Mouse (Mus musculus) kidney, embryonic 14.5 days (tissue): ENCODE data around the gene Eif5. TPM values are rescaled to one million over a fixed set of nuclear protein-coding genes. Genes with fewer than 3 reads are reported as not detected.
A peak's percentile ranks its signal among the peaks of the same experiment; 100 is the strongest.
"Not testable (repeated sequence)": the region's sequence is repeated elsewhere in the genome, so short reads cannot be mapped to it uniquely, and the experiment has no call there.

ENCODE experiments used
- ATAC-seq: fragments of 200-750 bp; cut with Nextera tagmentation; 2 replicates; pipeline ENCODE4 v1.8.0; 2017; ENCODE audit warnings: moderate number of reproducible peaks, mild to moderate bottlenecking, moderate TSS enrichment, moderate library complexity; ENCODE audit not compliant: low FRiP score, low TSS enrichment
- H3K27ac ChIP-seq: fragments of 300-500 bp; sonication (generic); 2 replicates; pipeline ENCODE4 v1.5.1; 2014; ENCODE audit warnings: low read depth, mild to moderate bottlenecking, low read length, moderate library complexity, mixed read lengths
- H3K27me3 ChIP-seq: fragments of 300-500 bp; sonication (generic); 2 replicates; pipeline ENCODE4 v1.6.1; 2014; ENCODE audit warnings: mild to moderate bottlenecking, low read length; ENCODE audit not compliant: control insufficient read depth, insufficient read depth
- H3K36me3 ChIP-seq: fragments of 300-500 bp; sonication (generic); 2 replicates; pipeline ENCODE4 v1.6.1; 2014; ENCODE audit warnings: low read length, mixed read lengths; ENCODE audit not compliant: control insufficient read depth, insufficient read depth
- H3K4me1 ChIP-seq: fragments of 300-500 bp; sonication (generic); 2 replicates; pipeline ENCODE4 v1.6.1; 2014; ENCODE audit warnings: low read length, mixed read lengths; ENCODE audit not compliant: control insufficient read depth, insufficient read depth
- H3K4me2 ChIP-seq: fragments of 300-500 bp; sonication (generic); replicated peaks from 2 replicates; pipeline ENCODE4 v1.6.1; 2014; ENCODE audit warnings: low read depth, mild to moderate bottlenecking, low read length
- H3K4me3 ChIP-seq: fragments of 300-500 bp; sonication (generic); 2 replicates; pipeline ENCODE4 v1.5.1; 2014; ENCODE audit warnings: mild to moderate bottlenecking, low read length
- H3K9ac ChIP-seq: fragments of 300-500 bp; sonication (generic); 2 replicates; pipeline ENCODE4 v1.6.1; 2014; ENCODE audit warnings: low read depth, mild to moderate bottlenecking, low read length, moderate library complexity
- H3K9me3 ChIP-seq: fragments of 300-500 bp; sonication (generic); 2 replicates; pipeline ENCODE4 v1.6.1; 2016; ENCODE audit warnings: low read length; ENCODE audit not compliant: control insufficient read depth
- WGBS: fragments of 180-500 bp; shearing (Covaris S2); extraction: QIAGEN DNeasy Blood & Tissue Kit; methylation state at CpG from one replicate; pipeline ENCODE4 v1.1.7; 2014; 5-methylcytosine and 5-hydroxymethylcytosine counted together
- polyA plus RNA-seq: library from polyadenylated mRNA; unstranded; fragments of >200 nt; fragmentation: Nextera tagmentation; extraction: Ambion mirVana; gene quantifications from 2 replicates; pipeline ENCODE4 v1.2.1, GENCODE M21; 2014

The Eif5 gene
- polyA plus RNA-seq, 1 experiment from 2014 or later = 611 TPM

DNA sequence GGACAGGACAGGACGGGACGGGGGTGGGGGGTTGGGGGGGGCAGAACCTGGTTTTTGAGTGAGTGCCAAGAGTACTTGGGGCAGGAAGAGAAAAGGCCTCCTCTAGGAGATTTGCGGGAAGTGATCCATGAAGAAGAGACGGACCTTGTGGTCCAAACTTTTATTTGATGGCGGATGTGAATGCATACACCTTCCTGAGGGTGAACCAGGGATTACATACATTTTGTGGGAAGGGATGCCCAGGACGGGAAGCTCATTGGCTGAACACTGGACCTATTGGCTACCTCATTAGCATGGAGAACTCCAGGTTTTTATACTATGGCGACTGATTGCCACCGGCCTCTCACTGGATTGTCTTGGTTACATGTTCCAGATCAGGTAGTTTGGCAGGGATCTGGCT, 14.5 kb downstream of the Eif5 start:
- Histone ChIP-seq H3K36me3 (peaks cover 10% of the 10 kb centered on the region), H3K27ac (no peak overlapping the region), H3K9ac (no peak overlapping the region), H3K4me2 (no peak overlapping the region), H3K27me3 (no peaks in the 10 kb centered on the region), H3K4me3 (no peak overlapping the region), H3K4me1 (no peaks in the 10 kb centered on the region), H3K9me3 (no peaks in the 10 kb centered on the region)
- ATAC-seq = no peak
- WGBS = 66% methylated on average over 8 of the region's 8 CpGs

DNA sequence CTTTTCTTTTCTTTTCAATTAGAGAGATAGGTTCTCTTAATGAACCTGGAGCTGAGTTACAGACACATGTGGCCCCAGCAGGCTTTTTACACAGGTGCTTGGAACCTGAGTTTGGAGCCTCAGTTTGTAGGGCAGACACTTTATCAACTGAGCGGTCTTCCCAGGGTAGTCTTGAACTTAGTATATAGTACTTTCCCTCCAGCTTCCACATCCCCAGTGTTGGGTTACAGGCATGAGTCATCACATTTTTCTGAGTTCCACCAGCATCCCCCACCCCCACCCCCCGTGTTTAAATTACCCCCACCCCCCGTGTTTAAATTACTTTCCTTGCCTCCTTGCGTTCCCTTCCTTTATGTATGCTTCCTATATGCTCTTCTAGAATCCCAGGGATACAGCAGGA, 17.5 kb downstream of the Eif5 start:
- H3K4me1 ChIP-seq = 0 out of 2 replicates have a peak, but pooled peaks cover 6% of the 10 kb centered on the region
- no peak overlapping the region for H3K27ac ChIP-seq
- H3K4me2 ChIP-seq = no peak overlapping the region
- H3K27me3 ChIP-seq = no peaks in the 10 kb centered on the region
- WGBS = 65% methylated on average over 4 of the region's 4 CpGs
- no peaks in the 10 kb centered on the region for H3K36me3 ChIP-seq
- no peak overlapping the region for H3K4me3 ChIP-seq
- H3K9me3 ChIP-seq = no peaks in the 10 kb centered on the region
- H3K9ac ChIP-seq = no peak overlapping the region
- ATAC-seq = no peak

DNA sequence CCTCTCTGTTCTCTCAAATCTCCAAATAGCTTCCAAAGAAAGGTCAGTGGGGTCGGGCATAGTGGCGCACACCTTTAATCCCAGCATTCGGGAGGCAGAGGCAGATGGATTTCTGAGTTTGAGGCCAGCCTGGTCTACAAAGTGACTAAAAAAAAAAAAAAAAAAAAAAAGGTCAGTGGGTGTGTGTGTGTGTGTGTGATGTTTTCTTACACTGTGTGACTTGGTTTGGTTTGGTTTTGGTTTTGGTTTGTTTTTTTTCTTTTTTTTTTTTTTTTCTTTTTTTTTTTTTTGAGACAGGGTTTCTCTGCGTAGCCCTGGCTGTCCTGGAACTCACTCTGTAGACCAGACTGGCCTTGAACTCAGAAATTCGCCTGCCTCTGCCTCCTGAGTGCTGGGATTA, 18.1 kb downstream of the Eif5 start:
- not testable (repeated sequence) for H3K9ac ChIP-seq, H3K9me3 ChIP-seq, H3K27ac ChIP-seq, H3K27me3 ChIP-seq, H3K4me3 ChIP-seq, H3K36me3 ChIP-seq, H3K4me2 ChIP-seq, ATAC-seq, H3K4me1 ChIP-seq
- WGBS = 83% methylated on average over 4 of the region's 5 CpGs

DNA sequence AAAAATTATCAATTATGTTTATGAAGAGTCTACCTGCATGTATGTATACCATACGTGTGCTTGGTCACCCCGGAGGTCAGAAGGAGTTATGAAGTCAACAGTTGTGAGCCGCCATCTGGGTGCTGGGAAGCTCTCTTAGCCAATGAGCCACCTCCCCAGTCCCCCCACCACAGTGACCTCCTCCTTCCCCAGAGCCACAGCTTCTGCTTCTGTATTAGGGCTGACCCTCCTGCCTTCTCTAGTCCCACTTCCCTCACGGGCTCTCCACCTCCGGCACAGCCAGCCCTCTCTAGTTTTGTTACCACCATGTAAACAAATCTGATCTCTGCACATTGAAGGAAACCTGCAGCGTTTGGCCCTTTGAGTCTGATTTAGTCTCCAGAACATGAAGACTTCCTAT, 19.7 kb downstream of the Eif5 start:
- Histone ChIP-seq H3K4me1 (0 out of 2 replicates have a peak, but pooled peaks cover 6% of the 10 kb centered on the region), H3K4me3 (no peak overlapping the region), H3K9me3 (no peaks in the 10 kb centered on the region), H3K9ac (no peak overlapping the region), H3K27ac (no peak overlapping the region), H3K27me3 (no peaks in the 10 kb centered on the region), H3K4me2 (no peak overlapping the region), H3K36me3 (no peaks in the 10 kb centered on the region)
- 56% methylated on average over 6 of the region's 6 CpGs for WGBS
- no peak for ATAC-seq

DNA sequence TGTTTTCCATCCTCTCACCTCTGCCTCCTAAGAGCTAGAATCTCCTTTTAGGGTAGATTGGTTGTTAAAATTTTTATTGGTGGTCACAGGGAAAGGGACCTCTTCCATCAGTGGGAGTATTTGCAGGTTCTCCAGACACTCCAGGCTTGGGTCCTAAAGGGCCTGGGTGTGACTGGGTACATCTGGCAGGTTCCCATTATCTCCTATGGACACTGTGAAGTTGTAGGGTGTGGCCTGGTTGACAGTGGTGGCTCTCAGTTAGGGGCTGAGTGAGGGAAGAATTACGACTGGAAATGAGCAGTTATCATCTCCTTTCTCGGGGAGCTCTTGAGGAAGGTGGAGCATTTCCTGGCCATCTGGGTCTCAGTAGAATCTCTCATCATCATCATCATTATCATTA, 20.8 kb downstream of the Eif5 start:
- Histone ChIP-seq H3K27me3 (no peaks in the 10 kb centered on the region), H3K4me1 (0 out of 2 replicates have a peak, but pooled peaks cover 6% of the 10 kb centered on the region), H3K4me3 (no peak overlapping the region), H3K27ac (no peak overlapping the region), H3K36me3 (no peaks in the 10 kb centered on the region), H3K9ac (no peak overlapping the region), H3K9me3 (no peaks in the 10 kb centered on the region), H3K4me2 (no peak overlapping the region)
- 45% methylated on average over 2 of the region's 2 CpGs for WGBS
- ATAC-seq = no peak

DNA sequence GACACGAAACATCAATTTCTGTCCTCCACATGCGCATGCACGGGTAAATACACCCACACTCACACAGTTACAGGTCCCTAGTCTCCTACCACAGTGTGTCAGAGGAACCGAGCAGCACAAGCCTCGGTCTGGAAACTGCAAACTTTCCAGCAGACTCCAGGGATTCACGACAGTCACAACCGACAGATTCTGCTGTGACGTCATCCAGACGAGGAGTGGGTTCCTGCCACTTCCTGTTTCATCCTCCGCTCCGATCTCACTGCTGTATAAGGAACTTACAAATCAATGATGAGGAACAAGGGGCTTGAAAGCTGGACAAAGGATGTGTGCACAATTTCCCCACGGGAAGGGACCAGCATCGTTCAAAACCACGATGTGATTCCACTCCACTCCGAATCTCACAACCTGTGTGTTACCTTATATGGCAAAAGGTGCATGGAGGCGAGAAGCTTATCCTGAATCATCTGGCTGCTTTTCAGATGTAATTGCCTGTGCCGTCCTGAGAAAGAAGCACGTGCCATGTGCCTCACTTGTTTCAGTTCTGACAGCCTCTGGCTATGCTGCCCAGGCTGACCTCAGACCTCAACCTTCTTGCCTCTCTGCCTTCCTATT, 21.9 kb downstream of the Eif5 start:
- no peaks in the 10 kb centered on the region for H3K27me3 ChIP-seq
- peak overlapping the region; percentile 29 for H3K4me2 ChIP-seq
- 0 out of 2 replicates have a peak, but pooled peaks cover 6% of the 10 kb centered on the region for H3K4me1 ChIP-seq
- whole genome bisulfite sequencing = 48% methylated on average over 18 of the region's 18 CpGs
- H3K9ac ChIP-seq = no peak overlapping the region; the same call in 1 of the 2 replicates
- H3K4me3 ChIP-seq = no peak overlapping the region
- no peaks in the 10 kb centered on the region for H3K9me3 ChIP-seq
- no peaks in the 10 kb centered on the region for H3K36me3 ChIP-seq
- H3K27ac ChIP-seq = no peak overlapping the region
- no peak; the same call in 1 of the 2 replicates for ATAC-seq

DNA sequence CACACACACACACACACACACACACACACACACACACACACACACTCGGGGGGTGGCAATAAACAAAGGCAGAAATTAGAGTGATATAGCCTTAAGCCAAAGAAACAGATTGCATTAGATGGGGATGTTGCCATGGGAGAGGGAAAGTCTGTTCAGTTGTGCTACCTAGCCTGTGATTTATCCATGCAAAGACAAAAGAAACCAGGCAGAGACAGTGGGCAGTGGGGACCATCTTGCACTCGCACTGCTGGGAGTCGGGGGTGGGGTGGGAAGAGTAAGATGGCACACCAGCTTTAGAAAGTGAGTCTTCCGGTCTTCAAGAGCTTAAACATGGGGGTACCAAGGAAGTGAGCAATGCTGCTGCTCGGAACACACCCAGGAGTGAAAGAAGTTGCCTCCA, 22.5 kb downstream of the Eif5 start:
- H3K4me1 ChIP-seq = 0 out of 2 replicates have a peak, but pooled peaks cover 6% of the 10 kb centered on the region
- no peak overlapping the region for H3K4me3 ChIP-seq
- no peak overlapping the region for H3K4me2 ChIP-seq
- H3K27ac ChIP-seq = no peak overlapping the region
- 71% methylated on average over 5 of the region's 5 CpGs for WGBS
- H3K36me3 ChIP-seq = no peaks in the 10 kb centered on the region
- H3K9me3 ChIP-seq = no peaks in the 10 kb centered on the region
- no peak for ATAC-seq
- H3K27me3 ChIP-seq = no peaks in the 10 kb centered on the region
- H3K9ac ChIP-seq = no peak overlapping the region

DNA sequence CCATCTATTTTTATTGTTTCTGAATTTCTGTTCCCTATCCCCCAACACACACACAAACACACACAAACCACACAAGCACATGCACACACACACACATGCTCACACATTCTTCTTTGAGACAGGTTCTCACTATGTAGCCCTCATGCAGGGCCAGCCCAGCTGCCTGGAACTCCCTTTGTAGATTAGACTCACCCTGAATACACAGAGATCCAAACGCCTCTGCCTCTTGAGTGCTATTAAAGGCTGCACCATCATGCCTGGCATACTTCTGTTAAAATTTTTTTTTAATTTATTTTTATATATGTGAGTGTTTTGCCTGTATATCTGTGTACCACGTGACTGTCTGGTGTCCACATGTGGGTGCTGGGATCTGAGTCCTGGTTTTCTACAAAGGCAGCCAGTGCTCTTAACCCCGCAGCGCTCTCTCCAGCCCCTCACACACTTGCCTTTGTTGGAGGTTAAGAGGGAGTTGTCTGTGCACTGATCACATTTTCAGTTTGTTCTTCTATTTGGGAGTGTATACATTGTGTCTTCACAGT, 24.5 kb downstream of the Eif5 start:
- Histone ChIP-seq H3K4me1 (0 out of 2 replicates have a peak, but pooled peaks cover 6% of the 10 kb centered on the region), H3K4me2 (no peak overlapping the region), H3K9me3 (no peaks in the 10 kb centered on the region), H3K27ac (no peak overlapping the region), H3K27me3 (no peaks in the 10 kb centered on the region), H3K36me3 (no peaks in the 10 kb centered on the region), H3K4me3 (no peak overlapping the region), H3K9ac (no peak overlapping the region)
- no peak for ATAC-seq
- 53% methylated on average over 4 of the region's 4 CpGs for WGBS

DNA sequence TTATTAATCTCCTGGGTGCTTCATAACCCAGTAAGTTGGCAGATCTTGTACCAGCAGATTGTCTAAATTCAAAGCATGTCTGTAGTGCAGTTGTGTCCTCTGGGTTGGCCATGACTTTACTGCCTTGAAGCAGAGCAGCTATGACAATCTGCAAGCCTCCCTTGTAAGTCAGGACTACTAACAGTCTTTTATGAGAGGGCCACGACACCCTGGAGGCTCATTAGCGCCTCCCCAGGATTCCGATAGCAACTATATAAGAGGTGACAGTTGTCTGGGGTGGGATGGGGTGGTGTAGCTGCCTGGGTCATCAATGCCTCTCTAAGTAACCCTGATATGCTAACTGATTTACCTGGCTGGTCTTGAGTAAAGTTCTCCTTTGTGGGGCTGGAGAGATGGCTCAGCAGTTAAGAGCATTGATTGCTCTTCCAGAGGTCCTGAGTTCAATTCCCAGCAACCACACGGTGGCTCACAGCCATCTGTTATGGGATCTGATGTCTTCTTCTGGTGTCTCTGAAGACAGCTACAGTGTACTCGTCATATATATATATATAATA, 25.3 kb downstream of the Eif5 start:
- H3K4me2 ChIP-seq = no peak overlapping the region
- H3K9me3 ChIP-seq = no peaks in the 10 kb centered on the region
- no peak overlapping the region for H3K9ac ChIP-seq
- H3K27ac ChIP-seq = no peak overlapping the region
- H3K4me1 ChIP-seq = 0 out of 2 replicates have a peak, but pooled peaks cover 6% of the 10 kb centered on the region
- no peaks in the 10 kb centered on the region for H3K27me3 ChIP-seq
- 42% methylated on average over 5 of the region's 5 CpGs for WGBS
- ATAC-seq = 0 out of 2 replicates have a peak, but pooled peaks have one; percentile 20
- no peaks in the 10 kb centered on the region for H3K36me3 ChIP-seq
- no peak overlapping the region for H3K4me3 ChIP-seq
